Mouse (Mus musculus): ENCODE measurements around the gene Smim8.

The Smim8 gene

GRCm38 (mm10) chr4:34720127-34720895, 57.9 kb downstream of the Smim8 start:
- DNase-seq (ENCODE audit: extremely low spot score, low read depth, low spot score) = no peak

GRCm38 (mm10) chr4:34719421-34719820, 58.8 kb downstream of the Smim8 start:
- no peak for DNase-seq (ENCODE audit: extremely low spot score, low read depth, low spot score)
